Mouse (Mus musculus) lung, postnatal 10 days (tissue): ENCODE measurements around the gene Tmem59l.
A peak's percentile ranks its signal among the peaks of the same experiment; 100 is the strongest.

Source experiments
- DNase-seq: peaks from one replicate; pipeline ENCODE4 v3.0.0; 2021

The Tmem59l gene

DNA sequence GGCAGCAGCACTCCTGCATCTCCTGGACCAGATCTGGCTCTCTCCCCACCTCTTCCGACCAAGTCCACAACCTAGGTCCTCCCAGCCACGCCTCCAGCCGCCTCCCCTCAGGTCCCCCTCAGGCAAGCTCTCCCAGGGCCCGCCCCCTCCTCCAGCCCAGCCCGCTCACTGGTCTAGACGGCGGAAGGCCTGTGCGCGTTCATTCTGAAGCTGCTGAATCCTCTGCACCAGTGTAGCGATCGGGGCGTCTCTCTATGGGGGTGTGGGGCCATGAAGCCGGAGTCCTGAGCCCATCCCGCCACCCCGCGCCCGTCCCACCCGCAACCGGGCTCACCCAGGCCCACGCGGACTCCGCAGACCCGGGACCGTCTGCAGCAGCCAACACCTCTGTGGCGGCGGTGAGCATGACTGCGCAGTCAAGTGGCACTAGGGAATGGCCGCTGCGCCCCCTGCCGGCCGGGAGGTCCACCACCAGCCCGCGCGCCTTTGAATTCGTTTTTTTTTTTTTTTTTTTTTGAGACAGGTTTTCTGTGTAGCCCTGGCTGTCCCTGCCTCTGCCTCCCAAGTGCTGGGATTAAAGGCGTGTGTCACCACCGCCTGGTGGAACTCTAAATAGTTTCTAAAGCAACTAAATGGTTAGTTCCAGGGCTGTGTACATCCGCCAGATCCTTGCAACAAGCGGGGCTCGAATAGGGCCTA, 19.3 kb upstream of the Tmem59l start, which contains the start of gene Rex1bd:
TSS of gene Rex1bd (minus strand) at position 425 of the 699 bp plus-strand sequence.
- DNase-seq, result peak; percentile 97

DNA sequence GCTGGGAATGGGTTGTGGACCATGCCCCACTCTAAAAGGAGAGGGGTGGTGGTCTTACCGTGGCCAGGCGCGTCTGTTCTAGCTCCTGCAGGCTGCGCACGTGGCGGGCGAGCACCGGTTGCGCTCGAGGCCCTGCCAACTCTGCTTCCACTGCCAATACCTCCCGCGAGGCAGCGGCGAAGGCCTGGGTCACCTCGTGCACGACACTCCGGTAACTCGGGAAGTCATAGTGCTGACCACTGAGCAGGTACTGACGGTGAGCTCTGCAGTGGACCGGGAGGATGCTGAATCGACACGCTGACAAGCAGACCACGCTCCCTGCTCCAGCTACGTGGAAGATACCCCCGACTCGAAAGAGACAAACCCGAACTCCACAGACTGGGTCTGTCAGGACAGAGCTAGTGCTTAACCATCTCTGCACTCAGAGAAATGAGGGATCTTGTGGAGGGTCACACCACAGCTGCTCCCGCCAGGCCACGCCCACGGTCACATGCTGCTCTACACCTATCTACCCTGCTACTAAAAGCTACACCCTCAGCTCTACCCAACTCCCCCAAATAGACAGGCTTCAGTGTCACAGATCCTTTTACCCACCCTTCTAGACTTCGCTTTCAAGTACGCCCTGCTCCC, 18.7 kb upstream of the Tmem59l start:
- DNase-seq, result no peak

DNA sequence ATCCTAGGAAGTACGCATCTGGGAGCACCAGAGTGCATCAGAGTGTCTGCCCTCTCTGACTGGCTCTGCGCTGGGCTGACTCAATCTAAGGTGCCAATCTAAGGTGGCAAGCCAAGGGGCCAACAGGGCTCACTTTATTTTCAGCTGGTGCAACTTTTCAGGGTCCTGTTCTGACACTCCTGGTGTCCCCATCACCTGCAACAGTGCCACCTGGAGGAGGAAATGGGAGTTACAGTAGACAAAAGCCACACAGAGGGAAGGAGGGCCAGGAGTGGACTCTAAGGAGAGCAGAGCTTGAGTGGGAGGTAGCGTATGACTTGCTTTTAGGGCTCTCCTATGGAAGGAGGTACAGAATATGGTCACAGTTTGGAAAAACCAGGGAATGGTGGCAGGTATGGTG, 17.7 kb upstream of the Tmem59l start:
- DNase-seq, result peak; percentile 88

DNA sequence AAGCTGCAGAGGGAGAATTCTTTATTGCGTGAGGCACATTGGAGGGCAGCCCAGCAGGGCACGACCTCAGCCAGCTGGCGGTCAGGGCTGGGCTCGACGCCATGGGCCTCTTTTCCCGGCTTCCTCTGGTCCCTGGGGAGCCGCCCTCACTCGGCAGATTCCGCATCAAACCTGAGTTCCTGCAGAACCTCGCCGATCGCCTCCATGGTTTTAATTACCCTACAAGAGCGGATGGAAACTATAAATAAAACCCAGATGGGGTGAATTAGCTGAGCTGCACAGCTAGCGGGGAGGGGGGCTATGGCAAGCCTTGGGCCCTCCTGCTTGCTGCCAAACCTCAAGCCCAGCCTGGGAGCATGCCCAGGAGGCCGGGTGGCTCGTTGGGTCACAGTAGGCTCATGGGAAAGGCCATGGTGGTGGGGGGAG, 17.1 kb upstream of the Tmem59l start:
- peak; percentile 85 for DNase-seq

DNA sequence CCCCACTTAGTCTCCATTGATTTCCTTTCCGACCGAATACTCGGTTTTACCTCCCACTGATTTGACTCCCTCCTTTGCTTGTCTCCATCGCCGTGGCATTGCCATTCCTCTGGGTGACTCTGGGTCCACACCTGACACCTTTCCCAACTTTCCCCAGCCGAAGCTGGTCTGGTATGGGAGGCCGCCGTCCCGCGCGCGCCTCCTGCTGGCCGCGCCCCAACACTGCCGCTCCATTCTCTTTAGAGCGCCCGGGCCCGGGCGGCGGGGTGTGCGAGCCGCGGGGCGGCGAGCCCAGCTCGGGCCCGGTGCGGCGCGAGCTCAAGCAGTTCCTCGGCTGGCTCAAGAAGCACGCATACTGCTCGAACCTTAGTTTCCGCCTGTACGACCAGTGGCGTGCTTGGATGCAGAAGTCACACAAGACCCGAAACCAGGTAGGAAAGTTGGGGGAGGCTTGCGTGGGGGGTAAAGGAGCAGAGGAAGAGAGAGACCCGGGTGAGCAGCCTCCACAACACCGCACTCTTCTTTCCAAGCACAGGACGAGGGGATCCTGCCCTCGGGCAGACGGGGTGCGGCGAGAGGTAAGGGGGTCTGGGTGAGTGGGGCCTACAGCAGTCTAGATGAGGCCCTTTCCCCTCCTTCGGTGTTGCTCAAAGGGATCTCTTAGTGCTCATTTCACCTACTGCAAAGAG, 16.0 kb upstream of the Tmem59l start:
- DNase-seq, result peak; percentile 78

DNA sequence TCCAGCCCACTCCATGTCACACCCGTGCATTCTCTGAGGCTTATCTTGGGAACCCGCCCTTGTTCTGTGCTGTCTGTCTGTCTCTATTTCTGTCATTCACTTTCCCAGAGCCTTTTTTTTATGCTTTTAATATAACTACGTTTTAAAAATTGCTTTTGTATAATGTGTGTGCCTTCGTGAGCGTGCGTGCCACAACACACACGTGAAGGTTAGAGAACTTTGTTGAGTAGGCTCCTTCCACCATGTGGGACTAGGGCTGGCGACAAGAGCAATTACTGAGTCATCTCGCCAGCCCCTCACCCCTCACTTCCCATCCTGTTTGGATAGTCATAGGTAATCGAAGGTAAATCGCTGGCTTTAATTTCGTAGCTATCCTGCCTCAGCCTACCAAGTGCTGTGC, 15.4 kb upstream of the Tmem59l start:
- no peak for DNase-seq

DNA sequence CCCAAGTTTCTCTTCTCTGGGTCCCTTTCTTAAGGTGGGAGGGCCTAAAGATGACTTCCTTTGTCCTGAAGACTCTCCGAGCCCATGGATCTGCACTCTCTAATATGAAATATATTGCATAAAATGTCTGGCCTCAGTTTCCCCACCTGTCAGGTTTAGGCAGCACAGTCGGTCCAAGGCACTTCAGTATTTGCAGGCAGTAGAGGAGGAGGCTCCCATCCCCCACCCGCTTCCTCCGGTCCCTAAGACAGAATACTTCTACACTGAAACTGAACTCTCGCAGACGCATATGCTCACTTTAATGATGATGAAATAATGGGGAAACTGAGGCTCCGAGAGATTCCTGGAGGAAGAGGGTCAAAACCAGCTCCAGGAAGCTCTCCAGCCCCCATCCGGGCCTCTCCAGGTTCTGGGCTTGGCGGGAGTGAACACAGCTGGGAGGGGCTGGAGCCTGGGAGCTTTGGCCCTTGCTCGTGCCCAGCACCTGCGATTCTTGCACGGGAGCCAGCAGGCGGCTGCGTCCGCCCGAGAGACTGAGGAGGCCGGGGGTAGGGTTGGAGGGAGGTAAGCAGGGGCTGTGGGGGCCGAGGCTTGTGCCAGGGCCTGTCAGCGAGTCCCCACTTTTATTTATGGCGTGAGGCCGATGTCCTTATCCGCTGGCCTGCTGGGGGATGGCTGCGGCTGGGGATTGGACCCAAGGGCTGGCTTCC, 14.8 kb upstream of the Tmem59l start:
- no peak for DNase-seq

DNA sequence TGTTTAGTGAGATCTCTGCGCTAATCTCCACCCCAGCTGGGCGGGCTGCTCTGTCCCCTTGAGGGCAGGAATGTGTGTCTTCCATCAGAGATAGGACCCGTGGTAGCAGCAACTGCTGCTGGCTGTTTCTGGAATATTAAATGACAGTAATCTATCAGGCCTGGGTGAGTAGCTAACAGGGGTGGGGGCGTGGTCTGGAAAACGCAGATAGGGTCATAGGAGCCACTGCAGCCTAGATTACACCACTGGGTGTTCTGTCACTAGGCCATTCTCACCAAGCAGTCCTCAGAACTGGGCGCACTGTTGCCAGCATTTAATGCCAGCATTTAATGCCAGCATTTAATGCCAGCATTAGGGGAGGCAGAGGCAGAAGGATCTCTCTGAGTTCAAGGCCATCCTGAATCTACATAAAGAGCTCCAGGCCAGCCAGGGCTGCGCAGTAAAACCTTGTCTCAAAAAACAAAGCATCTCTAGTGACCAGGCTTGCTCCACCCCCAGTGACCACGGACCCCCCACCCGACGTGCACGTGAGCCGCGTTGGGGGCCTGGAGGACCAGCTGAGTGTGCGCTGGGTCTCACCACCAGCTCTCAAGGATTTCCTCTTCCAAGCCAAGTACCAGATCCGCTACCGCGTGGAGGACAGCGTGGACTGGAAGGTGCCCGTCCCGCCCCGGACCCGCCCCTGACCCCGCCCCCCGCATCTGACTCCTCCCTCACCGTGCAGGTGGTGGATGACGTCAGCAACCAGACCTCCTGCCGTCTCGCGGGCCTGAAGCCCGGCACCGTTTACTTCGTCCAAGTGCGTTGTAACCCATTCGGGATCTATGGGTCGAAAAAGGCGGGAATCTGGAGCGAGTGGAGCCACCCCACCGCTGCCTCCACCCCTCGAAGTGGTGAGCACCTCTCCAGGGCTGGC, 13.5 kb upstream of the Tmem59l start:
- DNase-seq, result no peak

DNA sequence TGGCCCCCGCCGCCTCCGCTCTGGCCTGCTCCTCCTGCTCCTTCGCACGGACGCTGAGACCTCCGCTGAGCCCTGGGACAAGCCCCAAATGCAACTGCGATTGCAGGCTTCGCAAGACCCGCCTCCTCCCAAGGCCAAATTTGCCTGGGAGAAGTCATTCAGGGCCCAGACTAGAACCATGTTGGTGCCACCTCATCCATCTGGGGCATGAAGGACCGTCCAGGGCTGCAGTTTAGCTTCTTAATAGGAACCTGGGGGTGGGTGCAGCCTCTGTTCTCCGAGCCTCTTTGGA, 8.6 kb upstream of the Tmem59l start:
- no peak for DNase-seq

DNA sequence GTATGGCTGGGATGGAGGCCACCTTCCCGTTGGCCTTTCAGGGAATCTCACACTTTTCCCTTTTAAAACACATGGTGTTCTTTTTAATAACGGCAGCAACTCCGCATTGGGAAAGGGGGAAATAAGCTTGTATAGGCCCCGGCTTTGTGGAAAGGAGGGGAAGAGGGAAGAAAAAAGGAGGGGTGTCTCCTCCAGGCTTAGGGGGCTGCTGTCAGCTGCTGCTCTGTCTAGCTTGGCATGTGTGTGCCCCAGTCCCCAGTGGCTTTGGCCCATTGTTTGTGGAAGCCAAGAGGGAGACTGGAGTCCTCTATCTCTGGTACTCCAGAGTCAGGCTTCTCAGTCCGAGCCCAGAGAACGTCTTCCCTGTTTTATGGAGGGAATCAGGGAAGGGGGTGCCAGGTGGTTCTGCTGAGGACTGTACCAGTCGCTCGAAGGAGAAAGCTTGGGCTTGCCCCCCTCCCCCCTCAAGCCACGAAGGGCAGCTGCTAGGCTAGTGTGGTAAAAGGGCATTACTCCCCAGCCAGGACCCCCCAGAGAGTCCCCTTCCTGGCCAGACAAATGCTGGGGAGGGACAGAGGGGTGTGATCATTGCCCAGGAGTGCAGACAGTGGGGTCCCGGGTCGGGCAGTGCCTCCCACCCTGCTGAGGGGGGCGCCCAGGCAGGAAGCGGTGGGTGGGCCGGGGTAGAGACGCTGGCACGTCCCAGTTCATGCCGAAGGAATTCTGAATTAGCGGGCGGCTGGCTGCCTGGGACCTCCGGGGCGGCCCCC, 8.0 kb upstream of the Tmem59l start:
- DNase-seq, result no peak

DNA sequence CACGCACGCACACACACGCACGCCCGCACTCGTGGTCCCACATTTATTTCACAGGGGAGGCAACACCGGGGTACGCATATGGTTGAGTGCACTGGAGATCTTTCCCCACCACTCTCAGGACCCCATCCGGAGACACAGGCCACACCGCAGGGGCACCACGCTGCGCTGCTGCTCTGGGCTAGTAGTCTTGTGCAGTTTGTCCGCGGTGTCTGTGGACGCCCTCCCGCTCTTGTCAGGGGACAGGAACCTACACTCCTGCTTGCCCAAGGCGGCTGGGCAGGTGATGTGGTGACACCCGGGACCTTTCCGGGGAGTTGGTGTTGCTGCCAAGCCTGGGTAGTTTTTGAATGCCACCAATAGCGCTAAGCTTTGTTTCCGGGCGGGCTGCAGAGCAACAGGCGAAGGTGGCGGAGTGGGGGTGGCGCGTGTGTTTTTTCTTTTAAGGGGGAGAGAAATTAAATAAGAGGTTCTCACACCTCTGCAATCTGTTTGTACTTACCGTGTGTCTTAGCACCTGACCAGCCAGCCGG, 7.3 kb upstream of the Tmem59l start:
- DNase-seq, result no peak

DNA sequence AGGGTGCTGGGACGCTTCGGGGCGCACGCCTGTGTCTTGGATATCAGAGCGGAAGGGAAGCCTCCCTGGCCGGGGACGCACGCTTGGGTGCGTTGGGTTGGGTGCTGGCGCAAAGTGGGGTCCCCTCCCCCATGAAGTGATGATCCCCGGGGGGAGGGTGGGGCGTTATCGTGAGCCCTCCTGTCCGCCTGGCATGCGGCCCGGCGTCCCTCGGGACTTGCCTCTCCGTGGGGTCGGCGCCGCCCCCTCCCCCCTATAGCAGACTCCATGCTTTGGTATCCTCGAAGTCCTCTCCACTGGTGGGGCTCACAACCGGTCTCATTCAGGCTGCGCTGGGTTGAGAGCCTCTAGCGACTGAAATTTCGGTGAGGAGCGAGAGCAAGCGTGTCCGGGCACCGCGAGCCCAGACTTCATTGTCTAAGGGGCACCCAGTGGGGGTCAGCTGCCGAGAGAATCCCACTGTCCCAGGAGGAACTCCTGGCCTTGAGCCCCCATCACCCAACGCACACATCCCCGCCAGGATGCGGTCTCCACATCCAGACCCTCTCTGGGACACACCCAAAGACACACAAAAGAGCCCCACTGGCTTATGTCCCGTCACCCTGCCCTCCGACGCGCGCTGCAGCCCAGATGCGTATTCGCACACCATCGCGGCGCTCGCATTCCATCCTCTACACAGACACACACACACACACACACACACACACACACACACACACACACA, 6.7 kb upstream of the Tmem59l start:
- DNase-seq, result no peak

DNA sequence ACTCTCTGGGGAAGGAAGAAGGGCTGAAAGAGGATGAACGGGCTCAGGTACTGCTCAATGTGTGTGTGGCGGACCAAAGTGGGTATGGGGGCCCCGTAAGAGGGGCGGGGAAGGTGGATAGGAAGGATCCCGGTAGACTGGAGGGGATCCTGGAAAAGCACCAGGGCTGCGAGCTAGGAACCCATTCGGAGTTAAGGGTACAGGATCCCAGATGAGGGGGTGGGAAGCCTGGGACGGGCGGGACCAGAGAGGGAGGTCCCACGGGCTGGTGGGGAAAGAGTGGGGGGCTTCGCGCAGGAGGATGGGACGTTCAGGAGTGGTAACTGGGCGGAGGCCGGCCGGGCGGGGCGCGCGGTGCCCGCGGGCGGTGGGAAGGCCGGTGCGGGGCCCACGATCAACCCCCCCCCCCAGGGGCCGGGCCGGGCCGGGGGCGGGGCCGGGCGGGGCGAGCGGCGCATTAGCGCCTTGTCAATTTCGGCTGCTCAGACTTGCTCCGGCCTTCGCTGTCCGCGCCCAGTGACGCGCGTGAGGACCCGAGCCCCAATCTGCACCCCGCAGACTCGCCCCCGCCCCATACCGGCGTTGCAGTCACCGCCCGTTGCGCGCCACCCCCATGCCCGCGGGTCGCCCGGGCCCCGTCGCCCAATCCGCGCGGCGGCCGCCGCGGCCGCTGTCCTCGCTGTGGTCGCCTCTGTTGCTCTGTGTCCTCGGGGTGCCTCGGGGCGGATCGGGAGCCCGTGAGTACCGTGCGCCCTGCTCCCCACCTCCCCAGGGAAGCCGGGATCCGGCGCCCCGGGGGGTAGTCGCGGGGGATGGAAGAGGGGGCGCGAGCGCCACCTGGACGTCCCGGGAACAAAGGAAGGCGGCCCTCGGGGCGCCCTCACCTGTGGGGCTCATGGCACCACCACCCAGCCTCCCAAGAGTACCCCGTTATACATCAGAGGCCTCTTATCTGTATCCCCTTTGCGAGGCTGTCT, 5.8 kb upstream of the Tmem59l start, which contains the start of gene Crlf1:
TSS of gene Crlf1 (plus strand) at position 495 of the 977 bp plus-strand sequence.
- peak; percentile 19 for DNase-seq

DNA sequence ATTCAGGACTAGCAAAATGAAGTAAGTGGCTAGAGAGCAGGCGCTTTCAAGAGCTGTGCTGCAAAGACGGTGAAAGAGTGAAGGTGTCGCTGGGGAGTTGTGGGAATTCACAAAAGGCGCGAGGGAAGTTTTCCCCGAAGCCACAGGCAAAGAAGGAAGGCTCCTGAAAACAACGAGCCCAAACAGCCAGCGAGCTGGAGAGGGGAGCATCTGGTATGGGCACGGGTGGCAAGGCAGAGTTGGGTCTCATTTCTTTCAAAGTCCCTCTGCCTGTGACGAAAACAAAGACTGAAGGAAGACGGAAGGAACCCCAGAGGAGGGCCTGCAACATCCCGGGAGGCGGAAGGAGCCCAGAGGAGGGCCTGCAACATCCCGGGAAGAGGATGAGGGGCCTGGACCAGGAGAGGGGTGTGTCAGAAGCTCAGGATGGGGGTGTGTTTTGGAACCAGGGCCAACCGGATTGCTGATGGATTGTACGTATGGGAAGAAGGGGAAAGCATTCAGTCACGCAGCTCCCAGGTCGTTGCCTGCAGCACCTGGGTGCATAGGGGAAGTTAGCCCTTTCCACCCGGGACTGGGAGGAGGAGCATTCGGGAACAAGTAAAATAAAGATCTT, 3.8 kb upstream of the Tmem59l start:
- DNase-seq, result no peak

DNA sequence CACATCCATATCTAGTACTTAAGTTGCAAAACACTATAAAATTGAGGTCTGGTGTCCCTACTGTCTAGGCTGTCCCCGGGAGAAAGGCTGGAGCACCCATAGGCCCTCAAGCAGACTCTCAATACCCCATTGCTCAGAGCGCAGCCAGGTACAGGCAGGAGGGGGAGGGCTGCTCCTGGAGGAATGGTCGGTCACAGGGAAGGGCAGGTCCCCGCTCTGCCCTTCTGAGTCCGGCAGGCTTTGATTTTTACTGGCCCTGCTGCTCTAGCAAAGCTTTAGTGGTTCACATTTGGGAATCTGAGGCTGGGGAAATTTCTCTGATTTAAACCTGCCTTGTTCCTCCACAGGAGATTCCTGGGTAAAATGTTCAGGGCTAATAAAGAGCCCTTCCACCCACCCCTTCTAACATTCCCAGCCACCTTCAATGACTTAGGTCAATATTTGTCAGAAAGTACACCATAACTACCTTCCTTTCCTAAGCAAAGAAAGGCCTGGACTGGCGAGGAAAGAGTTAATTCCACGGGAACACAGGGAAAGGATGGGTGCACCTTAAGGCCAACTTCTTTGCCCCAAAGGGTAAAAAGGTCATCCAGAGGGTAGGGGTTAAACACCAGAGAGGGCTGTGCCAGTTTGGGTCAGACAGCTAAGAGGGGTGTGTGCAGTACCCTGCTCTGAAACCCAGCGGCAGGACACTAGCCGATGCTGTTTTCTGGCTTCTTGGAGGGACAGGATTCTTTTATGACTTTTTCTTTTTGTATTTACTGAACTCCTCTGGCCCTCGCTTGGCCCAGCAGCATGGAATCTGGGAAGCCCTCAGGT, 3.1 kb upstream of the Tmem59l start:
- peak; percentile 40 for DNase-seq

DNA sequence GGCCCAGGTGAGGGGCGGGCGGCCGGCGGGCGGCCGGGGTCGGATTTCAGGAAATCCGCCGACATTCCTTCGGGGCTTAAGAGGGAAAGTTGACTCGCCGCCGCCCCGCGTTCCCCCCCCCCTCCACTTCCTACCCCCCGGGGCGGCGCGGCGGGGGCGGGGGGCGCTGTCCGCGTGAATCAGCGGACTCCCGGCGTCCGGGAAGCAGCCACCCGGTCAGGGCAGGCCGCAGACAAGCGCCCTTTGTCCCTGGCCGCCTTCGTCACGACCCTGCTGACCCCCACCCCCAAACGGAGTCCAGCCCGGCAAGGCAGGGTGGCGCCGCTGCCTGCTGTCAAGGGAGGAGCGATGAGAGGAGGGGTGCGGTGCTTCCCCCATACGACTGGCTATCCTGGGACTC, 2.4 kb upstream of the Tmem59l start:
- peak; percentile 42 for DNase-seq

DNA sequence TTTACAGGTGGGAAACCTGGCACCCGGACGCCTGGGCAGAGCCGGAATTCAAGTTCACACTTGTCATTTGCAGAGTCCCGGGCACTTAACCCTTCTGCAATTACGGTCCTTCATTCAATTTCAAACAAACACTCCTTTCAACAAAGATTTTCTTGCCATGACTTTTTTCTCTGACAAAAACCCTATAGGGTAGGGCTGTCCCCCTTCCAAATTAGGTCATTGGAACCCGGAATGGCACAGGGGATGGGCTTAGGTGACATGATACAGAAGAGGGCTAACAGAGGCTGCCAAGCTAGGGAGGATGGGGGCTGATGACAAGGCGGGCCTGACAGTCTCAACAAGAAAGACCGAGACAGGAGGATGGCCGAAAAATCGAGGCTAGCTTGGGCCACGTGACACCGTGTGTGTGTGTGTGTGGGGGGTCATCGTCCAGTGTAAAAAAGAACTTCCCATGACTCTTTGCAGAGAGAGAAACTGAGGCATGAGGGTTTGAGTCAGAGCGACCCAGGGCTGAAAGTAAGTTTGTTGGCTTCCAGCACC, 1.8 kb upstream of the Tmem59l start:
- no peak for DNase-seq
